Mouse (Mus musculus): ENCODE measurements around the gene Ank3. TPM values are rescaled to one million over a fixed set of nuclear protein-coding genes. Genes with fewer than 3 reads are reported as not detected.

Ank3 gene
- polyA plus RNA-seq, 1 experiment from 2014 or later = 21.9 TPM

DNA sequence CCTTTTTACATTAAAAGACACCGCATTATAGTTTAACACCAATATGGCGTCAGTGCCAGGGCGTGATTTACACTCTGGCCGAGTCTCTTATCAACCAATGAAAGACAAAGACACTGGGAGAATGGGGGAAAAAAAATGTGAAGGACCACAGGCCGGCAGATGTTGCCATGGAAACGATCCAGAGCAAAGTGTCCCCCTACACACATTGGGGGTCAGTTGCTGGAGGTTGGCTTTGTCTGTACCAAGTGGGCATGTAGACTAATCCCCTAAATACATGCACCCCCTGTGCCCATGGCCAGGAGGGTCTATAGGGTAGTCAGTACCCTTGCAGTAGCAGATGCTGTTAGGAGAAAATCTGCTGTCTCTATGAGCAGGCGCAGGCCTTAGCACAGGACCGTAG, 547.3 kb downstream of the Ank3 start:
- H3K4me2 ChIP-seq (replicated peaks) = no peak overlapping the region
- H3K27ac ChIP-seq = no peak overlapping the region
- H3K9me3 ChIP-seq = no peaks in the 10 kb centered on the region
- no peaks in the 10 kb centered on the region for H3K36me3 ChIP-seq
- H3K9ac ChIP-seq = no peak overlapping the region
- 84% methylated on average over 8 of the region's 8 CpGs for WGBS
- no peak overlapping the region for H3K4me3 ChIP-seq (replicated peaks)
- H3K27me3 ChIP-seq (replicated peaks) = no peaks in the 10 kb centered on the region
- no peaks in the 10 kb centered on the region for H3K4me1 ChIP-seq (replicated peaks)
- no peak for ATAC-seq

DNA sequence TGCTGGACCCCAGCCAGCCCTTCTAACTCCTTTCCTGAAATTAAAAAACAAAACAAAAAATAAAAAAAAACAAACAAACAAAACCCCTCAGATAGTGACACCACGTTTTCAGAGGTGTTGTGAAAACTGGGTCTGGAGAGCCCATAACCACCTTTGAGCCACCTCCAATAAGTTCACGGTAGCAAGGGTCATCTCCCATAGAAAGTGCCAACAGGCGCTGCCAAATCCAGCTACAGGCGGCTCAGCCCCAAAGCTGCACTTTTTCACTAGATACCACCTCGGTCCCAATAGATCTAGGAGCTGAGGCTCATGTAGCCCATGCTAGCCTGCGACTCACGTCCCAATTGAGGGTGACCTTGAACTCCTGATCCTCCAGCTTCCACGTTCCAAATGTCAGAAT, 547.7 kb downstream of the Ank3 start:
- H3K9me3 ChIP-seq = no peaks in the 10 kb centered on the region
- H3K4me1 ChIP-seq (replicated peaks) = no peaks in the 10 kb centered on the region
- no peak for ATAC-seq
- H3K27ac ChIP-seq = no peak overlapping the region
- no peak overlapping the region for H3K9ac ChIP-seq
- no peak overlapping the region for H3K4me3 ChIP-seq (replicated peaks)
- no peaks in the 10 kb centered on the region for H3K36me3 ChIP-seq
- H3K4me2 ChIP-seq (replicated peaks) = no peak overlapping the region
- 82% methylated on average over 8 of the region's 8 CpGs for WGBS
- no peaks in the 10 kb centered on the region for H3K27me3 ChIP-seq (replicated peaks)

GRCm38 (mm10) chr10:69947093-69947492, 548.5 kb downstream of the Ank3 start:
- no peak for ATAC-seq

DNA sequence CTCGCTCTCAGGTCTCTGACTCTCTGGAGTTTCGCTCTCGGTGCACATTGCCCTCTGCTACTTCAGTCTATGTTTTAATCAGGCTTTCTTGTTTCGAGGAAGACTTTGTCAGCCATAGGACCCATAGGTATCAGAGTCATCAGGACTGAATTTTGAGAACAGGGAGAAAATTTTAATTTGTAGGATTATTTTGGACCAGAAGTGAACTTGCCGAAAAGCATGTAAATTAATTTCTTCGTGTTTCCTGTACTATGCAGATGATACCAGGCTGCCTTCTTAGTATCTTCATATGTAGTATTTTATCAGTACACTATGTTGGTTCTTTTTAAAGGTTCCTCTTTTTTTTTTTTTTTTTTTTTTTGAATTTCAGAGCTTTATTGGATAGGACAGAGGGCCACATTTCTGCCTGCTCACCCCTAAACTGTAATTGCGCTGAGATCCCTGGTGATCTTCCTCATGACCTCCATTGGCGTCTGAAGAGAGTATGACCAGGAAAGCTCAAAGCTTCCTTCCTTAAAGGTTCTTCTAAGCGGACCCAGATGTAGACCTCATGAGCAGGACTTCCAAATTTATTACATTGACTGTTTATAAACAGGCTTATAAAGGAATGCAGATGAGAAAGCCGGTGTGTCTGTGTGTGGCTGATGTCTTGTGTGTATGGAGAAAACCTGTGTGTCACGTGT, 551.8 kb downstream of the Ank3 start:
- Histone ChIP-seq H3K36me3 (no peaks in the 10 kb centered on the region), H3K9me3 (no peaks in the 10 kb centered on the region), H3K27me3 (replicated peaks) (no peaks in the 10 kb centered on the region), H3K4me3 (replicated peaks) (no peak overlapping the region), H3K4me1 (replicated peaks) (no peaks in the 10 kb centered on the region), H3K27ac (no peak overlapping the region), H3K4me2 (replicated peaks) (no peak overlapping the region), H3K9ac (no peak overlapping the region)
- 85% methylated on average over 11 of the region's 11 CpGs for WGBS
- ATAC-seq = no peak

More at GRCm38 (mm10) chr10:69947093-69947492, 548.5 kb downstream of the Ank3 start:
- Histone ChIP-seq H3K4me3 (replicated peaks) (no peak overlapping the region), H3K9me3 (no peaks in the 10 kb centered on the region), H3K4me1 (replicated peaks) (no peaks in the 10 kb centered on the region), H3K27ac (no peak overlapping the region), H3K4me2 (replicated peaks) (no peak overlapping the region), H3K36me3 (no peaks in the 10 kb centered on the region), H3K9ac (no peak overlapping the region), H3K27me3 (replicated peaks) (no peaks in the 10 kb centered on the region)
- WGBS = 94% methylated on average over 6 of the region's 6 CpGs

- Histone ChIP-seq H3K4me1 (replicated peaks) (no peaks in the 10 kb centered on the region), H3K4me2 (replicated peaks) (no peak overlapping the region), H3K27me3 (replicated peaks) (no peaks in the 10 kb centered on the region), H3K36me3 (no peaks in the 10 kb centered on the region), H3K4me3 (replicated peaks) (no peak overlapping the region), H3K27ac (no peak overlapping the region), H3K9ac (no peak overlapping the region), H3K9me3 (no peaks in the 10 kb centered on the region)
- WGBS = 90% methylated on average over 9 of the region's 9 CpGs
- ATAC-seq = no peak
Measured at GRCm38 (mm10) chr10:69950919-69951236, 552.3 kb downstream of the Ank3 start.

DNA sequence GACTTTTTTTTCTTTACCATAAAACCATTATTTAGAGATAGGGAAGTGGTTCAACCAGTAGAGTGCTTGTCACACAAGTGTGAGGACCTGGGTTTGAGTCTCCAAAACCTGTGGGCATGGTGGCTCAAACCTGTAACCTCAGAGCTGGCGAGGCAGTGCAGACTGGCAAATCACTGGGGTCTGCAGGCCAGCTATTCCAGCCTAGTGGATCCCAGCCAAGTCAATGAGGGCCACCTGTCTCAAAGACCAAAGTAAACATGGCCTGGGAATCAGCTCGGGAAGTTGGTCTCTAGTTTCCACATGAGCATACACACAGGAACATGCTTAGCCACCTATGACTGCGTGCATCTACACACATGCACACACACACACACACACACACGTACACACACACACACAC, 552.9 kb downstream of the Ank3 start:
- Histone ChIP-seq H3K9ac (no peak overlapping the region), H3K4me1 (replicated peaks) (no peaks in the 10 kb centered on the region), H3K4me3 (replicated peaks) (no peak overlapping the region), H3K9me3 (no peaks in the 10 kb centered on the region), H3K27me3 (replicated peaks) (no peaks in the 10 kb centered on the region), H3K27ac (no peak overlapping the region), H3K36me3 (no peaks in the 10 kb centered on the region), H3K4me2 (replicated peaks) (no peak overlapping the region)
- ATAC-seq = no peak
- WGBS = 69% methylated on average over 4 of the region's 4 CpGs

DNA sequence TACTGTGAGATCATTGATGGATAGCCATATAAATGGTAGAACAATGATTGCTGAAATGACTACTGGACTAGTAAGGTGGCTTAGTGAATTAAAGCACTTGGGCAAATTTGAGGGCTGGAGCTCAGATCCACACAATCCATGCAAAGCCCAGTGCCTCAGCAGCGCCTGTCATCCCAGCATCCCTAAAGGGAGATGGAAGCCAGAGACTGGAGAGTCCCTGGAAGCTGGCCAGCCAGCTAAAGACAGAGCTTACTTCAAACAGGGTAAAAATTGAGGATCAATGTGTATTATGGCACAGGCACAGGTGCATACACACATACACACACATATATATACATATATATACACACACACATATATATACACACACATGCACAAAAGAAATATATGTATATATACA, 553.7 kb downstream of the Ank3 start:
- Histone ChIP-seq H3K4me1 (replicated peaks) (no peaks in the 10 kb centered on the region), H3K9me3 (no peaks in the 10 kb centered on the region), H3K27me3 (replicated peaks) (no peaks in the 10 kb centered on the region), H3K4me3 (replicated peaks) (no peak overlapping the region), H3K36me3 (no peaks in the 10 kb centered on the region), H3K9ac (no peak overlapping the region), H3K4me2 (replicated peaks) (no peak overlapping the region), H3K27ac (no peak overlapping the region)
- WGBS = 68% methylated on average over 1 of the region's 1 CpGs
- no peak for ATAC-seq

- ATAC-seq = no peak
- Histone ChIP-seq H3K27me3 (replicated peaks) (no peaks in the 10 kb centered on the region), H3K36me3 (no peaks in the 10 kb centered on the region), H3K4me3 (replicated peaks) (no peak overlapping the region), H3K9me3 (no peaks in the 10 kb centered on the region), H3K4me2 (replicated peaks) (no peak overlapping the region), H3K4me1 (replicated peaks) (no peaks in the 10 kb centered on the region), H3K9ac (no peak overlapping the region), H3K27ac (no peak overlapping the region)
- WGBS = 72% methylated on average over 9 of the region's 9 CpGs
Measured at GRCm38 (mm10) chr10:69954657-69955267, 556.2 kb downstream of the Ank3 start.

GRCm38 (mm10) chr10:69962226-69962625, 563.7 kb downstream of the Ank3 start:
- Histone ChIP-seq H3K9me3 (no peaks in the 10 kb centered on the region), H3K4me2 (replicated peaks) (no peak overlapping the region), H3K4me3 (replicated peaks) (no peak overlapping the region), H3K27ac (no peak overlapping the region), H3K36me3 (no peaks in the 10 kb centered on the region), H3K9ac (no peak overlapping the region), H3K27me3 (replicated peaks) (no peaks in the 10 kb centered on the region), H3K4me1 (replicated peaks) (no peaks in the 10 kb centered on the region)
- ATAC-seq = no peak
- WGBS = 91% methylated on average over 7 of the region's 7 CpGs

DNA sequence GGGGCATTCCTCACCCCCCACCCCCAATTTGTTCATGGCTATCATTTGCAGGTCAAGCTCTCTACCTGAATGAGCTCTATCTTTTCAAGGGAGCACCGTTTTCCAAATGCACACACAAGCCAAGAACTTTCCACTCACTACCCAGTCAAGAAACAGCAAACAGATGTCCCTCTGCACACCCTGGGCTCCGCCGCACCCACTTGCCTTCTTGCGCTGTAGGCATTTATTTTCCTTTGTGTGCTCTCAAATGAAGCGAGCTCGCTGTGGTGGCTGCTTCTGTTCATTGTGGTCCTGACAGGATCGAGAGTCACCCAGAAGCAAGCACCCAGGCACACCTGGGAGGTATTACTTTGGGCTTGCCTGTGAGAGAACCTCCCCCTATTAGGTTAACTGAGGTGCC, 564.4 kb downstream of the Ank3 start:
- WGBS = 81% methylated on average over 7 of the region's 7 CpGs
- no peaks in the 10 kb centered on the region for H3K9me3 ChIP-seq
- no peak overlapping the region for H3K4me2 ChIP-seq (replicated peaks)
- H3K27ac ChIP-seq = no peak overlapping the region
- no peaks in the 10 kb centered on the region for H3K27me3 ChIP-seq (replicated peaks)
- H3K4me3 ChIP-seq (replicated peaks) = no peak overlapping the region
- no peak overlapping the region for H3K9ac ChIP-seq
- H3K4me1 ChIP-seq (replicated peaks) = no peaks in the 10 kb centered on the region
- ATAC-seq = no peak
- no peaks in the 10 kb centered on the region for H3K36me3 ChIP-seq

DNA sequence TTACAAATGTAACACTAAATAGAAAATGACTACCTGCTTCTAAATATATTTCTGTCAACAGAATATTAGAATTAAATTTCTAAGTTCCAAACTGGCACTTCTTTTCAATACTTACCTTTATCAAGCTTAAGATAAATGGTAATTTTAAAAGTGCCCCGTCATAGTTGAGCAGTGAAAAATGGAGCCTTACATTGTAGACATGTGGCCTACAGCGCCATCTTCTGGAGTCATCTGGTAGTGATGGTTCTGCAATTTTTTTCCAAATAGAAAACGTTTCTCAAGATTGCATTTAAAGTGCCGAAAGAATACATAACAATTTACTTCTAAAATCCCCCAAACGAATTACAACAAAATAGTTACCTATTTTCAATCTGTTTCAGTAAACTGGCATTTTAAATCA, 566.0 kb downstream of the Ank3 start:
- Histone ChIP-seq H3K9ac (no peak overlapping the region), H3K36me3 (no peaks in the 10 kb centered on the region), H3K4me2 (replicated peaks) (no peak overlapping the region), H3K27me3 (replicated peaks) (no peaks in the 10 kb centered on the region), H3K4me3 (replicated peaks) (no peak overlapping the region), H3K4me1 (replicated peaks) (no peaks in the 10 kb centered on the region), H3K27ac (no peak overlapping the region), H3K9me3 (no peaks in the 10 kb centered on the region)
- ATAC-seq = no peak
- WGBS = 6% methylated on average over 5 of the region's 5 CpGs

DNA sequence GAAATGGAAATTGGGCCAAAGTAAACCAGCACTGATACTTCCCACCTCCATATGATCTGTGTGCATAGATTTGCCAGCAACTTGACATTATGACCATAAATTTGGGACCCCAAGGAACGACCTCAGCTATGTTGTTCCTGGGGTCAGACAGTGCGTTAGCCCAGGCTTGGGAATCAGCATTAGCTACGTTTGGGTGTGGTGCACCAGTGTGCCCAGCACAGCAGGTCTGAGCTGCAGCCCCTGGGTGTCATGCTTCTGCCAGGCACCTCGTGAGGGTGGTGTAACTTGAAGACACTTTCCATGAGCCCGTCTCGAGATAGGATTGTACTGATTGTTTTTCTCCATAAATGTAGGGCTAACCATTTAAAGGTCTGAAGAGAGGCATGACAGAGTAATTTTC, 566.5 kb downstream of the Ank3 start:
- ATAC-seq = no peak
- no peaks in the 10 kb centered on the region for H3K36me3 ChIP-seq
- no peaks in the 10 kb centered on the region for H3K4me1 ChIP-seq (replicated peaks)
- no peak overlapping the region for H3K27ac ChIP-seq
- WGBS = 83% methylated on average over 6 of the region's 6 CpGs
- no peak overlapping the region for H3K4me2 ChIP-seq (replicated peaks)
- H3K9ac ChIP-seq = no peak overlapping the region
- H3K9me3 ChIP-seq = no peaks in the 10 kb centered on the region
- H3K27me3 ChIP-seq (replicated peaks) = no peaks in the 10 kb centered on the region
- H3K4me3 ChIP-seq (replicated peaks) = no peak overlapping the region

- H3K4me1 ChIP-seq (replicated peaks) = no peaks in the 10 kb centered on the region
- no peak overlapping the region for H3K4me2 ChIP-seq (replicated peaks)
- H3K27ac ChIP-seq = no peak overlapping the region
- no peaks in the 10 kb centered on the region for H3K36me3 ChIP-seq
- no peak for ATAC-seq
- no peak overlapping the region for H3K9ac ChIP-seq
- H3K4me3 ChIP-seq (replicated peaks) = no peak overlapping the region
- whole genome bisulfite sequencing = 82% methylated on average over 4 of the region's 4 CpGs
- H3K9me3 ChIP-seq = no peaks in the 10 kb centered on the region
- H3K27me3 ChIP-seq (replicated peaks) = no peaks in the 10 kb centered on the region
Measured at GRCm38 (mm10) chr10:69967994-69968393, 569.4 kb downstream of the Ank3 start.

Data from intestine, embryonic 15.5 days (tissue).